Mouse (Mus musculus) limb, embryonic 14.5 days (tissue): ENCODE measurements at regions not wholly inside any gene's neighbourhood (a gene's known extent, or its start where the extent isn't known, plus 50 kb on each side); places are given as distances from the start of the nearest gene placed in this dataset.
A peak's percentile ranks its signal among the peaks of the same experiment; 100 is the strongest.

ENCODE experiments used
- ATAC-seq: fragments of 200-750 bp; cut with Nextera tagmentation; 2 replicates; pipeline ENCODE4 v1.8.0; 2017; ENCODE audit warnings: low read depth, moderate number of reproducible peaks, moderate TSS enrichment; ENCODE audit not compliant: low FRiP score
- DNase-seq: peaks from one replicate; pipeline ENCODE4 v3.0.0-alpha.2; 2015; ENCODE audit warnings: low spot score
- H3K27ac ChIP-seq: fragments of 300-500 bp; sonication (generic); replicated peaks from 2 replicates; pipeline ENCODE4 v1.5.1; 2014; ENCODE audit warnings: low read depth, mild to moderate bottlenecking, low read length, moderate library complexity, mixed read lengths
- H3K27me3 ChIP-seq: fragments of 300-500 bp; sonication (generic); 2 replicates; pipeline ENCODE4 v1.6.1; 2014; ENCODE audit warnings: low read length, mixed read lengths; ENCODE audit not compliant: control insufficient read depth, insufficient read depth
- H3K36me3 ChIP-seq: fragments of 300-500 bp; sonication (generic); 2 replicates; pipeline ENCODE4 v1.6.1; 2014; ENCODE audit warnings: mild to moderate bottlenecking, low read length, moderate library complexity, mixed read lengths; ENCODE audit not compliant: control insufficient read depth, insufficient read depth
- H3K4me1 ChIP-seq: fragments of 300-500 bp; sonication (generic); 2 replicates; pipeline ENCODE4 v1.6.1; 2014; ENCODE audit warnings: antibody characterized with exemption, low read length, mixed read lengths; ENCODE audit not compliant: control insufficient read depth, insufficient read depth
- H3K4me2 ChIP-seq: fragments of 300-500 bp; sonication (generic); replicated peaks from 2 replicates; pipeline ENCODE4 v1.6.1; 2014; ENCODE audit warnings: low read depth, mild to moderate bottlenecking, low read length, moderate library complexity; ENCODE audit not compliant: severe bottlenecking
- H3K4me3 ChIP-seq: fragments of 300-500 bp; sonication (generic); replicated peaks from 2 replicates; pipeline ENCODE4 v1.5.1; 2014; ENCODE audit warnings: low read length
- H3K9ac ChIP-seq: fragments of 300-500 bp; sonication (generic); 2 replicates; pipeline ENCODE4 v1.6.1; 2014; ENCODE audit warnings: mild to moderate bottlenecking, low read depth, low read length, moderate library complexity; ENCODE audit not compliant: severe bottlenecking
- H3K9me3 ChIP-seq: fragments of 300-500 bp; sonication (generic); 2 replicates; pipeline ENCODE4 v1.6.1; 2016; ENCODE audit warnings: low read length; ENCODE audit not compliant: control insufficient read depth
- POLR2A ChIP-seq: fragments of 200-500 bp; IDR thresholded peaks from 2 replicates; pipeline ENCODE4 v1.8.0; 2012; ENCODE audit warnings: inconsistent platforms, mild to moderate bottlenecking, moderate library complexity, borderline replicate concordance; ENCODE audit not compliant: insufficient read depth, insufficient read length; ENCODE audit errors: extremely low read depth
- WGBS: fragments of 180-500 bp; shearing (Covaris S2); extraction: QIAGEN DNeasy Blood & Tissue Kit; methylation state at CpG from one replicate; pipeline ENCODE4 v1.1.7; 2014; 5-methylcytosine and 5-hydroxymethylcytosine counted together

GRCm38 (mm10) chr7:71546606-71547213 lies 195.4 kb upstream of the Gm10295 start:
- Histone ChIP-seq H3K27ac (no peak overlapping the region), H3K27me3 (no peaks in the 10 kb centered on the region), H3K9me3 (no peaks in the 10 kb centered on the region), H3K4me2 (no peak overlapping the region), H3K36me3 (no peaks in the 10 kb centered on the region), H3K4me1 (peaks cover 7% of the 10 kb centered on the region; the same call in 1 of the 2 replicates), H3K9ac (no peak overlapping the region), H3K4me3 (no peak overlapping the region)
- TF ChIP-seq POLR2A, result no peak
- 24% methylated on average over 6 of the region's 6 CpGs for WGBS
- ATAC-seq, result peak; percentile 92
- DNase-seq, result no peak

GRCm38 (mm10) chr7:71541467-71541866 lies 190.2 kb upstream of the Gm10295 start:
- ATAC-seq, result no peak
- no peak overlapping the region for H3K4me3 ChIP-seq
- no peak overlapping the region for H3K9ac ChIP-seq
- peaks cover 2% of the 10 kb centered on the region; the same call in 1 of the 2 replicates for H3K4me1 ChIP-seq
- no peak for DNase-seq
- no peaks in the 10 kb centered on the region for H3K9me3 ChIP-seq
- no peak for TF ChIP-seq POLR2A
- no peak overlapping the region for H3K4me2 ChIP-seq
- H3K27me3 ChIP-seq, result no peaks in the 10 kb centered on the region
- H3K36me3 ChIP-seq, result no peaks in the 10 kb centered on the region
- 66% methylated on average over 2 of the region's 2 CpGs for WGBS
- H3K27ac ChIP-seq, result no peak overlapping the region

GRCm38 (mm10) chr7:71533109-71533508 lies 181.8 kb upstream of the Gm10295 start:
- ATAC-seq (peak; percentile 79), DNase-seq (peak; percentile 81)
- 12% methylated on average over 5 of the region's 5 CpGs for WGBS
- TF ChIP-seq POLR2A, result no peak
- Histone ChIP-seq H3K9ac (no peak overlapping the region), H3K27ac (no peak overlapping the region), H3K4me2 (no peak overlapping the region), H3K36me3 (no peaks in the 10 kb centered on the region), H3K4me1 (peaks cover 24% of the 10 kb centered on the region), H3K4me3 (no peak overlapping the region), H3K9me3 (no peaks in the 10 kb centered on the region), H3K27me3 (no peaks in the 10 kb centered on the region)

GRCm38 (mm10) chr7:71531496-71531895 lies 180.2 kb upstream of the Gm10295 start:
- peak overlapping the region; percentile 37 for H3K4me2 ChIP-seq
- H3K4me3 ChIP-seq, result 0 out of 2 replicates have a peak overlapping the region, but pooled peaks have one; percentile 1
- H3K36me3 ChIP-seq, result no peaks in the 10 kb centered on the region
- H3K27me3 ChIP-seq, result no peaks in the 10 kb centered on the region
- peak; percentile 70 for DNase-seq
- H3K9ac ChIP-seq, result no peak overlapping the region
- peak; percentile 51 for ATAC-seq
- H3K27ac ChIP-seq, result peak overlapping the region; percentile 58; the same call in 1 of the 2 replicates
- H3K9me3 ChIP-seq, result no peaks in the 10 kb centered on the region
- peaks cover 24% of the 10 kb centered on the region for H3K4me1 ChIP-seq
- no peak for TF ChIP-seq POLR2A
- WGBS, result 8% methylated on average over 6 of the region's 6 CpGs

DNA sequence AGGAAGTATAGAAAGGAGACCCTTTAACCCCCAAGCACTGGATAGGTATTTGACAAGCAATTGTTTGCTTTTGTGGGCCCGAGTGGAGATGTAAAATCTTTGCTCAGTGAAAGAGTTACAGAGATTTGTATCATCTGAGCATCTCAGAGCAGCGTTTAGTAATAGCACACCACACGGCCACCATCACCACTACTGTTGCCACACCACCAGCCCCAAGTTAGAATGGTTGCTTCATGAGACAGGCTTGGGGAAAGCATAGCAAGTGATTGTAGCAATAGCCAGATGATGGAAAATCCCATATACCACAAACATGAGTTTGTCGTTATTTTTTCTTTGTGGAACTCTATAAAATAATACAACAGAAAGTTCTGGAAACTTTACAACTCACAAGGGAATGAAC lies 179.6 kb upstream of the Gm10295 start:
- peak; percentile 39; the same call in 1 of the 2 replicates for ATAC-seq
- Histone ChIP-seq H3K4me2 (no peak overlapping the region), H3K36me3 (no peaks in the 10 kb centered on the region), H3K27ac (no peak overlapping the region), H3K9me3 (no peaks in the 10 kb centered on the region), H3K4me3 (no peak overlapping the region), H3K27me3 (no peaks in the 10 kb centered on the region), H3K4me1 (peaks cover 24% of the 10 kb centered on the region), H3K9ac (no peak overlapping the region)
- peak; percentile 73 for DNase-seq
- TF ChIP-seq POLR2A, result no peak
- WGBS, result 41% methylated on average over 4 of the region's 4 CpGs
